Comparison of ENCODE assay signal across 21 mouse cellular contexts in the genomic region with DNA sequence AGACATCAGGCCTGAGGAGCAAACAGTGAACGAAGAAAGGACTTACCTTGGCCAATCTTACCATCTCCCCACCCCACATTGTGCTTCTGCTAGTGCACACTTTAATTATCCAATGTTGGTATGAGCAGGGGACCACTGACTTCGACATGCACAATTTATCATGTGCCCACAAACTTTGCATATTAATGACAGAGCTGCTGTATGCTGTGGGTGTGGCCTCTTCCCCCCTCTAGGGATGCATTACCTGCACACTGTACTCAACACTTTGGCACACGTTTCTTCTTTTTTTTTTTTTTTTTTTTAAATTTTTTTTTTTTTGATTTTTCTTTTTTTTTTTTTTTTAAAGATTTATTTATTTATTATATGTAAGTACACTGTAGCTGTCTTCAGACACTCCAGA. TPM values are rescaled to one million over a fixed set of nuclear protein-coding genes. Genes with fewer than 3 reads are reported as not detected.
DNase-seq lines count a peak whose midpoint lies in the region; ATAC-seq lines count a peak whose summit lies in the region.
"Had no signal": no experiment of that assay in that cellular context is flagged by ENCODE, and none has a peak within 500 bp of the region (broad histone marks: within the 10 kb centered on the region; RNA-seq: fewer than 3 reads in every experiment).

No protein-coding gene starts in this region.

- peak overlapping the region; percentile 97 for H3K27ac ChIP-seq in intestine, embryonic 16.5 days (ENCODE audit: low read length)
- H3K27ac ChIP-seq: embryonic facial prominence, embryonic 12.5 days; forebrain, embryonic 15.5 days; heart, embryonic 10.5 days; hindbrain, embryonic 12.5 days had no signal

- peaks cover 9% of the 10 kb centered on the region for H3K4me1 ChIP-seq in intestine, embryonic 16.5 days (ENCODE audit: control insufficient read depth, insufficient read depth, low read length)

- DNase-seq in A20 (ENCODE audit: low read depth, low spot score) = peak; percentile 31
- DNase-seq in B cell, adult 2 months = peak; percentile 23 to 37
- DNase-seq in splenic B cell, adult 2 months (ENCODE audit: low read depth, low spot score) = peak; percentile 51
- DNase-seq in T-cell, adult 2 months (ENCODE audit: low spot score) = no peak
- no peak for DNase-seq in frontal cortex, postnatal 25 days (ENCODE audit: low spot score in 2 of 2)
- DNase-seq in retina, postnatal 1 day = no peak
- DNase-seq: adrenal gland, postnatal 10 days; cerebellum, adult 11 months; cerebellum, adult 8-10 months; cerebellum, postnatal 25 days; gastrocnemius, postnatal 14 days; heart, postnatal 10 days; heart, postnatal 4 days had no signal

- no peak for ATAC-seq in intestine, embryonic 16.5 days
- ATAC-seq: forebrain, embryonic 15.5 days; hindbrain, embryonic 16.5 days; inflammation-experienced regulatory T-cells, adult 6 months had no signal

- 0 out of 2 replicates have a peak, but pooled peaks cover 3% of the 10 kb centered on the region for H3K27me3 ChIP-seq in intestine, embryonic 16.5 days (replicated peaks; ENCODE audit: control insufficient read depth, insufficient read depth, low read length)
- H3K27me3 ChIP-seq in splenic B cell, adult 2 months (ENCODE audit: control insufficient read depth, insufficient read depth, low read length, poor library complexity, severe bottlenecking) = no peaks in the 10 kb centered on the region

- no peak overlapping the region; the same call in 1 of the 2 replicates for H3K9ac ChIP-seq in intestine, embryonic 16.5 days (ENCODE audit: low read depth, low read length)
- H3K9ac ChIP-seq: embryonic facial prominence, embryonic 12.5 days; forebrain, embryonic 15.5 days; hindbrain, embryonic 12.5 days had no signal

- H3K36me3 ChIP-seq in intestine, embryonic 16.5 days (ENCODE audit: control insufficient read depth, insufficient read depth, low read length) = peaks cover 5% of the 10 kb centered on the region; the same call in 1 of the 2 replicates
- peaks cover 6% of the 10 kb centered on the region; the same call in 1 of the 2 replicates for H3K36me3 ChIP-seq in splenic B cell, adult 2 months (ENCODE audit: control insufficient read depth, insufficient read depth, low read length, poor library complexity, severe bottlenecking)

- H3K4me2 ChIP-seq in intestine, embryonic 16.5 days (ENCODE audit: low read depth, low read length) = no peak overlapping the region
- H3K4me2 ChIP-seq: embryonic facial prominence, embryonic 12.5 days; forebrain, embryonic 15.5 days; hindbrain, embryonic 12.5 days had no signal

- WGBS in intestine, embryonic 16.5 days = 55% methylated on average over 3 of the region's 3 CpGs

- H3K4me3 ChIP-seq in intestine, embryonic 16.5 days (ENCODE audit: low read length) = no peak overlapping the region
- H3K4me3 ChIP-seq: embryonic facial prominence, embryonic 12.5 days; forebrain, embryonic 15.5 days; heart, embryonic 10.5 days; hindbrain, embryonic 12.5 days had no signal

- H3K9me3 ChIP-seq in intestine, embryonic 16.5 days (ENCODE audit: control insufficient read depth, low read length) = no peaks in the 10 kb centered on the region
- H3K9me3 ChIP-seq: embryonic facial prominence, embryonic 12.5 days; forebrain, embryonic 15.5 days; heart, embryonic 10.5 days; hindbrain, embryonic 12.5 days had no signal

RNA-seq across cellular contexts. Expression of a gene that starts 6.2 kb away (rescaled TPM):
- 1,377 and 1,415 TPM in 2 replicates for polyA plus RNA-seq in intestine, embryonic 16.5 days (2015; fragmentation: Nextera tagmentation; extraction: Ambion mirVana)
- polyA plus RNA-seq: cortical plate, adult 2 months had no signal

RNA-seq across cellular contexts. Expression of a gene that starts 10.2 kb away (rescaled TPM):
- polyA plus RNA-seq in intestine, embryonic 16.5 days (2015; fragmentation: Nextera tagmentation; extraction: Ambion mirVana) = 20.7 and 20.9 TPM in 2 replicates

RNA-seq across cellular contexts. Expression of a gene that starts 11.5 kb away (rescaled TPM):
- polyA plus RNA-seq in intestine, embryonic 16.5 days (2015; fragmentation: Nextera tagmentation; extraction: Ambion mirVana) = 92.6 and 106 TPM in 2 replicates

RNA-seq across cellular contexts. Expression of a gene that starts 20.2 kb away (rescaled TPM):
- polyA plus RNA-seq in intestine, embryonic 16.5 days (2015; fragmentation: Nextera tagmentation; extraction: Ambion mirVana) = 639 and 679 TPM in 2 replicates

RNA-seq across cellular contexts. Expression of a gene that starts 22.8 kb away (rescaled TPM):
- polyA plus RNA-seq in intestine, embryonic 16.5 days (2015; fragmentation: Nextera tagmentation; extraction: Ambion mirVana) = 21.5 and 22.6 TPM in 2 replicates
- polyA plus RNA-seq: inflammation-experienced regulatory T-cells, adult 6 months had no signal

Comparison
In these comparisons a context has a peak if more than half of its experiments do, and no peak if none do; other contexts are left out.
1. DNase-seq: peak in A20 (single experiment), B cell, adult 2 months (2 of 2) and splenic B cell, adult 2 months (single experiment); none in T-cell, adult 2 months (single experiment), frontal cortex, postnatal 25 days (0 of 2) and retina, postnatal 1 day (single experiment).